Mouse (Mus musculus) stomach, embryonic 14.5 days (tissue): ENCODE data around the gene Gm10153. TPM values are rescaled to one million over a fixed set of nuclear protein-coding genes. Genes with fewer than 3 reads are reported as not detected.
"Not testable (repeated sequence)": the region's sequence is repeated elsewhere in the genome, so short reads cannot be mapped to it uniquely, and the experiment has no call there.

Experiments
- ATAC-seq: fragments of 200-750 bp; cut with Nextera tagmentation; 2 replicates; pipeline ENCODE4 v1.8.0; 2017; ENCODE audit warnings: low read depth, moderate TSS enrichment; ENCODE audit not compliant: insufficient number of reproducible peaks, insufficient read depth, low FRiP score
- H3K27ac ChIP-seq: fragments of 300-500 bp; sonication (generic); 2 replicates; pipeline ENCODE4 v1.5.1; 2014; ENCODE audit warnings: mild to moderate bottlenecking, low read length, moderate library complexity, mixed read lengths
- H3K27me3 ChIP-seq: fragments of 300-500 bp; sonication (generic); 2 replicates; pipeline ENCODE4 v1.6.1; 2014; ENCODE audit warnings: low read length, control low read depth, mixed read lengths; ENCODE audit not compliant: control insufficient read depth, insufficient read depth
- H3K36me3 ChIP-seq: fragments of 300-500 bp; sonication (generic); 2 replicates; pipeline ENCODE4 v1.6.1; 2014; ENCODE audit warnings: mild to moderate bottlenecking, control low read depth, low read length, moderate library complexity, mixed read lengths; ENCODE audit not compliant: control insufficient read depth, insufficient read depth
- H3K4me1 ChIP-seq: fragments of 300-500 bp; sonication (generic); 2 replicates; pipeline ENCODE4 v1.6.1; 2014; ENCODE audit warnings: low read length, control low read depth, mixed read lengths; ENCODE audit not compliant: control insufficient read depth, insufficient read depth
- H3K4me2 ChIP-seq: fragments of 300-500 bp; sonication (generic); replicated peaks from 2 replicates; pipeline ENCODE4 v1.6.1; 2014; ENCODE audit warnings: low read depth, low read length, control low read depth
- H3K4me3 ChIP-seq: fragments of 300-500 bp; sonication (generic); 2 replicates; pipeline ENCODE4 v1.5.1; 2014; ENCODE audit warnings: low read depth, low read length, control low read depth
- H3K9ac ChIP-seq: fragments of 300-500 bp; sonication (generic); replicated peaks from 2 replicates; pipeline ENCODE4 v1.6.1; 2014; ENCODE audit warnings: low read depth, mild to moderate bottlenecking, control low read depth, low read length, moderate library complexity, mixed read lengths
- H3K9me3 ChIP-seq: fragments of 300-500 bp; sonication (generic); 2 replicates; pipeline ENCODE4 v1.6.1; 2016; ENCODE audit warnings: low read depth, low read length, control low read depth; ENCODE audit not compliant: control insufficient read depth
- WGBS: fragments of 180-500 bp; shearing (Covaris S2); extraction: QIAGEN DNeasy Blood & Tissue Kit; methylation state at CpG from one replicate; pipeline ENCODE4 v1.1.7; 2014; 5-methylcytosine and 5-hydroxymethylcytosine counted together
- polyA plus RNA-seq: library from polyadenylated mRNA; unstranded; fragments of >200 nt; fragmentation: Nextera tagmentation; extraction: Ambion mirVana; gene quantifications from 2 replicates; pipeline ENCODE4 v1.2.1, GENCODE M21; 2014

Gm10153 gene
- polyA plus RNA-seq, 1 experiment from 2014 or later, result not detected

DNA sequence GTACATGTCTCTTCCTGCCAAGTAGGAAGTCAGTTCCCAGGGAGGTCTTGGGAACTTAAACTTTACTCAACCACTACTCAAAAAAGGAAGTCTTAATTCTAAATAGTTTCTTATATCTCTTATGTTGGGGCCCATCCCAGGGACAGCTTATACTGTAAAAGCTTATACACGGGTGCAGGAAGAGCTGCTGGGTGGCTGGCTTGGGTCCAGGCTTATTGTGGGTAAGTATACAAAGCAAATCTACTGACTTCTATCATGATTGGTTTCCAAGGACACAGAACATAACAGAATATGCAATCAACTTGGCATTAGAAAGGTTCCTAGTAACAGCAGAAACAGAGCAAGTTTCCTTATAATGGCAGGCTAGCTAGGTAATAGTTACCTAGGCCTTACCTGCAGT is 34.9 kb downstream of the Gm10153 start:
- H3K4me2 ChIP-seq, result no peak overlapping the region
- no peaks in the 10 kb centered on the region for H3K4me1 ChIP-seq
- H3K27ac ChIP-seq, result no peak overlapping the region
- H3K9ac ChIP-seq, result no peak overlapping the region
- H3K27me3 ChIP-seq, result no peaks in the 10 kb centered on the region
- no peaks in the 10 kb centered on the region for H3K9me3 ChIP-seq
- H3K36me3 ChIP-seq, result no peaks in the 10 kb centered on the region
- WGBS, result 47% methylated on average over 1 of the region's 1 CpGs
- H3K4me3 ChIP-seq, result no peak overlapping the region
- ATAC-seq, result no peak

GRCm38 (mm10) chr7:142152191-142152590 is 38.0 kb downstream of the Gm10153 start:
- Histone ChIP-seq H3K36me3 (no peaks in the 10 kb centered on the region), H3K27me3 (no peaks in the 10 kb centered on the region), H3K9ac (no peak overlapping the region), H3K4me2 (no peak overlapping the region), H3K4me1 (no peaks in the 10 kb centered on the region), H3K27ac (no peak overlapping the region), H3K4me3 (no peak overlapping the region), H3K9me3 (no peaks in the 10 kb centered on the region)
- 76% methylated on average over 4 of the region's 4 CpGs for WGBS
- ATAC-seq, result no peak

DNA sequence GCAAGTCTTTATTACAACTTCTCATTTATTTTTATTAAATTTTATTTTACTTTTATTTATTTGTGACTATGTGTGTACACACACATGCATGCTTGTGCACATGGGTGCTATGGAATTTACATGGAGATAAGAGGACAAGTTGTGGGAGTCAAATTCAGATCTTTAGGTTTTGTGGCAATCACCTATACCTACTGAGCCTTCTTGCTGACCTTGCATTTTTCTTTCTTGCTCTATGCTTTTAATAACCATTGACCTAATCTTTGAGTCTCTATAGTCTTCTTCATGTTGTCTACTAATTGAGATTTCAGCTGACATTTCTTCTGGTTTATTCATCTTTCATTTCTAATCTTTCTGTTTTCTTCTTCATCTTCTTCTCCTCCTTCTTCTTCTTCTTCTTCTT is 41.6 kb downstream of the Gm10153 start:
- no peaks in the 10 kb centered on the region for H3K27me3 ChIP-seq
- ATAC-seq, result no peak
- no peak overlapping the region for H3K9ac ChIP-seq
- no peaks in the 10 kb centered on the region for H3K4me1 ChIP-seq
- no peak overlapping the region for H3K4me2 ChIP-seq
- no peak overlapping the region for H3K4me3 ChIP-seq
- no peaks in the 10 kb centered on the region for H3K36me3 ChIP-seq
- H3K9me3 ChIP-seq, result no peaks in the 10 kb centered on the region
- H3K27ac ChIP-seq, result no peak overlapping the region

GRCm38 (mm10) chr7:142146033-142146432 is 44.2 kb downstream of the Gm10153 start:
- Histone ChIP-seq H3K4me1 (no peaks in the 10 kb centered on the region), H3K9me3 (no peaks in the 10 kb centered on the region), H3K4me2 (no peak overlapping the region), H3K9ac (no peak overlapping the region), H3K4me3 (no peak overlapping the region), H3K36me3 (no peaks in the 10 kb centered on the region), H3K27me3 (no peaks in the 10 kb centered on the region), H3K27ac (no peak overlapping the region)
- ATAC-seq, result no peak
- WGBS, result 0% methylated on average over 1 of the region's 1 CpGs

DNA sequence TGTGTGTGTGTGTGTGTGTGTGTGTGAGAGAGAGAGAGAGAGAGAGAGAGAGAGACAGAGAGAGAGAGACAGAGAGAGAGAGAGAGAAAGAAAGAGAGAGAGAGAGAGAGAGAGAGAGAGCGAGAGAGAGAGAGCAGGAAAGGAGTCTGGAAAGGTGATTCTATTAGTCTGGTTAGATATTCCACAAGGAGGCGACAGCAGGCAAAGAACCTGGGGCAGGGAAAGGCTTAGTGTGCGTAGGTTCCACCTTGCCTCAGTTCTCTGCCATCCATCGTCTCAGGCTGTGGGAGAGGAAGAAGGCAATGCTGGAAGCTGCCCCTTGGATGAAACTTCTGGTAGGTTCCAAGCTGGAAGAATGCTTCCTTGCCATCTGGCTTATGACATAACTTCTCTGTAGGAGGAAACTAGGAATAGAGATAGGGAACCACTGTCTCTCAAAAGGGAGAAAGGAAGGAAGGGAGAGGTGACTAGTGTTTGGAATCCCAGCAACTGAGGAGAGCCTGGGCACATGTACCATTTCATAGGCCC is 44.7 kb downstream of the Gm10153 start:
- WGBS, result 38% methylated on average over 4 of the region's 4 CpGs
- no peak for ATAC-seq
- no peaks in the 10 kb centered on the region for H3K36me3 ChIP-seq

DNA sequence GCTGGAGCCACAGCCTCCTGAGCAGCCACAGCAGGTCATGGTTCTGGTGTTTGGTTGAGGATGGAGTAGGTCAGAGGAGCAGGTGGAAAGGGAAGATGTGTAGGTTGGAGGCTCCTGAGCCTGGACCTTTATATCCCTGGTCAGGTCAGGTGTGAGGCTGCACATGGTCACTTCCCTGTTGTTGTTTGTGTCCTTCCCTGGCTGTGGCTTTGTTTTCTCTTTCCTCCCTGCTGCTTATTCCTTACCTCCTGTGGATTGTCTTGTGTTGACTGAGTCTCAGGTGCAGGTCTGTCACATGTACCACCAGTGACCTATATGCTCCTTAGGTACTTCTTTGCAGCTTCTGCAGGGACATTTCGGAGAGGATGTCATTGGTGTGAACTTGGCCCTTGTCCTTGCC is 45.7 kb downstream of the Gm10153 start, which contains the start of gene Gm45337:
Gene Gm45337 (minus strand): TSS at position 101 of the 400 bp plus-strand sequence.
- Histone ChIP-seq H3K9ac (no peak within 1 kb of the TSS), H3K4me1 (no peaks in the 10 kb centered on the region), H3K27me3 (no peaks in the 10 kb centered on the region), H3K4me2 (no peak within 1 kb of the TSS), H3K4me3 (no peak within 1 kb of the TSS), H3K27ac (no peak within 1 kb of the TSS), H3K36me3 (no peaks in the 10 kb centered on the region), H3K9me3 (no peaks in the 10 kb centered on the region)
- 71% methylated on average over 1 of the region's 1 CpGs for WGBS
- ATAC-seq, result no peak

More for the DNA sequence above, 44.7 kb downstream of the Gm10153 start:
- Histone ChIP-seq H3K27me3 (no peaks in the 10 kb centered on the region), H3K4me1 (no peaks in the 10 kb centered on the region), H3K9ac (no peak overlapping the region), H3K27ac (no peak overlapping the region), H3K4me2 (no peak overlapping the region), H3K9me3 (no peaks in the 10 kb centered on the region), H3K4me3 (no peak overlapping the region)

GRCm38 (mm10) chr7:142143506-142144010 is 46.6 kb downstream of the Gm10153 start:
- not testable (repeated sequence) for H3K27me3 ChIP-seq, H3K4me2 ChIP-seq, H3K9me3 ChIP-seq, ATAC-seq, H3K4me3 ChIP-seq, H3K27ac ChIP-seq, H3K9ac ChIP-seq, H3K4me1 ChIP-seq, H3K36me3 ChIP-seq
- WGBS, result 38% methylated on average over 1 of the region's 1 CpGs

GRCm38 (mm10) chr7:142140696-142141095 is 49.5 kb downstream of the Gm10153 start:
- no peak overlapping the region for H3K27ac ChIP-seq
- no peaks in the 10 kb centered on the region for H3K9me3 ChIP-seq
- no peaks in the 10 kb centered on the region for H3K27me3 ChIP-seq
- no peak for ATAC-seq
- no peak overlapping the region for H3K4me3 ChIP-seq
- H3K4me2 ChIP-seq, result no peak overlapping the region
- H3K4me1 ChIP-seq, result no peaks in the 10 kb centered on the region
- 33% methylated on average over 1 of the region's 1 CpGs for WGBS
- H3K9ac ChIP-seq, result no peak overlapping the region
- H3K36me3 ChIP-seq, result no peaks in the 10 kb centered on the region
